Mouse (Mus musculus) naive thymus-derived CD4-positive, alpha-beta T cell, adult 2 months (primary cell): Measurements from ENCODE around the gene Tnfsf15.

Experiments
- DNase-seq: peaks from one replicate; pipeline ENCODE4 v3.0.0-alpha.2; 2011; ENCODE audit warnings: low read depth

Tnfsf15 gene

GRCm38 (mm10) chr4:63742101-63742500 is 2.8 kb downstream of the Tnfsf15 start:
- DNase-seq: no peak

- DNase-seq: no peak
Measured at GRCm38 (mm10) chr4:63740761-63741160, 4.2 kb downstream of the Tnfsf15 start.

- DNase-seq: no peak
Measured at GRCm38 (mm10) chr4:63740001-63740400, 4.9 kb downstream of the Tnfsf15 start.

- DNase-seq: no peak
Measured at GRCm38 (mm10) chr4:63739524-63739923, 5.4 kb downstream of the Tnfsf15 start.

GRCm38 (mm10) chr4:63738364-63738997 is 6.4 kb downstream of the Tnfsf15 start:
- no peak for DNase-seq

- DNase-seq: no peak
Measured at GRCm38 (mm10) chr4:63731299-63731698, 13.6 kb downstream of the Tnfsf15 start.

- no peak for DNase-seq
Measured at GRCm38 (mm10) chr4:63726727-63727126, 18.2 kb downstream of the Tnfsf15 start.

- DNase-seq: no peak
Measured at GRCm38 (mm10) chr4:63725981-63726380, 18.9 kb downstream of the Tnfsf15 start.

- DNase-seq: no peak
Measured at GRCm38 (mm10) chr4:63717922-63718643, 26.8 kb downstream of the Tnfsf15 start.

- DNase-seq: no peak
Measured at GRCm38 (mm10) chr4:63711886-63712285, 33.0 kb downstream of the Tnfsf15 start.

DNA sequence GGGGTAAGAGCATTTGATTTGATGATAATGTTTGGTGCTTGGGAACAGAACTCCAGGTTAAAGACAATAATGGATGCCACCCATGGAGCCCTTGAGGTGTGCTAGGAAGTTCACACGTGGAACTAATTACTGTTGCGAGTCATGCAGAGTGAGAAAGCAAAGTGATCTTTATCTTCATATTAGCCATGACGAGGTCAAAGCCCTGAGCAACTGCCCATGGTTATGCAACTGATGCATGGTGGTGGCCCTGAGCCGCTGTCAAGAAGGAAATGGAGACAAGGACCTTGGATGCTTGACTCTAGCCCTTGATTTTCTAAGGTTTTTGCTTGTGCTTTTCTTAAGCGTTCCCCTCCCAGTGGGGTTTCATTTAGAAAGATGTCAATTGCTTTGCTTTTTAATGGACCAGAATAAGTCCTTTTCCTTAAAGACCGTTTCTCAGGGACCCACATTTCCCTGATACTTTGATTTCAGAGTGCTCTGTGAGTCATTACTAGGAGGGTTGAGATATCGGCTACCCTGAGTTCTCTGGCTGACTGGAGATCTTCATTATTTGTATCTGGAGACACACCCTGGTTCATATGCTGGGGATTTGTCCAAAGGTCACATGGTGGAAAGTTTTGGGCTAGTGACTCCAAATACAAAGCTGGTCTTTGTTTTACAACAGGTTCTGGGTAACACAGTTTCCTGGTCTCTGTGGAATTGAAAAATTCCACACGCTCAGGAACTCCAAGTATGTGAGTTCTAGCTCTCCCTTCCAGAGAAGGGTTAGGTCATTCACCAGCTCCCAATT is 34.3 kb downstream of the Tnfsf15 start:
- DNase-seq: no peak

- peak; percentile 8 for DNase-seq
Measured at GRCm38 (mm10) chr4:63706279-63706971, 38.5 kb downstream of the Tnfsf15 start.

GRCm38 (mm10) chr4:63704232-63704631 is 40.7 kb downstream of the Tnfsf15 start:
- DNase-seq: peak; percentile 50

GRCm38 (mm10) chr4:63703686-63704085 is 41.2 kb downstream of the Tnfsf15 start:
- DNase-seq: no peak

GRCm38 (mm10) chr4:63702006-63702704 is 42.8 kb downstream of the Tnfsf15 start:
- peak; percentile 9 for DNase-seq

DNA sequence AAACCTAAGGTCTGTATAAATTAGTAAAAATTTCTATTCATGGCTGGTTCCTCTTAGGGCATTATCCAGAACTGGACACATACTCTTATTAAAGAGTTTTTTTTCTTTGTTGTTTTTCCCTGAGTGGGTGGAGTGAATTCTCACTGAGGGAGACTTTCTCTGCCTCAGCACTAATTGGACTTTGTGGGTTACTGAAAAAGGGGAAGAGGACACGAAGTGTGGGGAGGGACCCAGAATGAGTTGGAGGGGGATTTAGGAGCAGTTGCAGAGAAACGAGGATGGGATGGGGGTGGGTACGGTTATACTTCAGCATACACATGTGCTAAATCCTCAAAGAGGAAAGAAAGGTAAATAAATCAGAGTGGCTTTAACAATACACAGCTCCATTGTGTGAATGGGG is 45.2 kb downstream of the Tnfsf15 start:
- DNase-seq: no peak

DNA sequence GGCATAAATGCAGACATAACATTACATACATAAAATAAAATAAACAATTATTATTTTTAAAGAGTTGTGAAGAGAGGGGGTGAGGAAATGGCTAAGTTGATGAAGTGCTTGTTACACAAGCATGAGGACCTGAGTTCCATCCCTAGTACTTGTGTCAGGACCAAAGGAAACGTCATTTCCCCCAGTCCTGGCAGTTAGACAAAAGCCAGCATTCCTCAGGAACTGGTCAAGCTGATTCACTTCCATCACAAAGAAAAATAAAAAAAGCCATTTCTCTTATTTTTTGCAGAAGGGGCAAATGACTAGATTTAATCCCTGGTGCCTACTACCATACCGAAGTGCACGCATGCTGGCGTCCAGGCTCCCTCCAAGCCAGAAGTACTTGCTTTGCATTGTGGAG is 48.0 kb downstream of the Tnfsf15 start:
- DNase-seq: no peak

DNA sequence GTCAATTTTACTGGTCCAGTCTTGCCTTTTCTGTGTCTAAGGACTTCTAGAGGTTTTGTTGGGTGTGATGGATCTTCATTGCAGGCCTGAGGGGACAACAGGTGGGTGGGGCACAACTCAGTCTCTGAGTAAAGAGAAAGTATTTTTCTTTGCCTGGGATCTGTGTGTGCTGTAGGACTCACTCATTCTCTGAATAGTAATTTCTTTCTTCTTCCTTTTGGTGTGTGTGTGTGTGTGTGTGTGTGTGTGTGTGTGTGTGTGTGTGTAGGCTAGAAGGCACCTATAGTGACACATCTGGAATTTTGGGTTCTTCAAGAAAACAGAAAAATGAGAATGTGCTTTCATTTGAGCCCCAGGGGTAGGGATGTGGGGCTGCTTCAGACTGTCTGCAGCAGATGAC is 52.6 kb downstream of the Tnfsf15 start:
- DNase-seq: no peak

DNA sequence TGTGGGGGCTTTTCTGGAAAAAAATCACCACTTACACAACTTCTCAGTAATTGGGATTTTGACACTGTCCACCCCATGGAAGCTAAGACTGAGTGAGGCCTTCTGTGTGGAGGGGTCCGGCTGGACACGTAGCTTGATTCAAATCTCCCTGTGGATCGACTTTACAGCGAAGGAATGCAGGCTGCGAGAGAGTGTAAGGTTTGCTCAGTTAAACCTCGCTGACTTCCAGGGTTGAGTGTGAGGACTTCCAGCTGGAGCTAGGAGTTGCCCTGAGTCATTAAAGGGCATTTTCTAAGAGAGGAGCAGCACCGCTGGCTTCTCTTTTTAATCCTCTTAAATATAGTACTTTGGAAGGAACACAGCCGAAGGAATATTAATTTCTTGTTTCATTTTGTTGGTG is 57.5 kb downstream of the Tnfsf15 start:
- no peak for DNase-seq

- DNase-seq: peak; percentile 72
Measured at GRCm38 (mm10) chr4:63686157-63686556, 58.8 kb downstream of the Tnfsf15 start.

DNA sequence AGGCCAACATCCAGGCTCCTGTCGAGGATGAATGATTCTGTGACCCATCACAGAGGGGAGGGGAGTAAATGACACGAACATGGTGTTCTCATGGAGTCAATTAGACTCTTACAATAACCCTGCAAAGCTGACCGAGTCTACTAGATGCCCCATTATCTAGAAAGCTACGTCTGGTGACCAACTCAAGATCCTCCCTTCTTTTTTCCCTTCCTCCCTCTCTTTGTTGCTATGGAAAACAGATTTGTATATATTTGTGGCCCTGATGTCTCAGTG is 59.7 kb downstream of the Tnfsf15 start:
- no peak for DNase-seq
